Mouse (Mus musculus) v-Abl transformed pro-B cells (cell line): Measurements from ENCODE around the gene Gm3854.
"Not testable (repeated sequence)": the region's sequence is repeated elsewhere in the genome, so short reads cannot be mapped to it uniquely, and the experiment has no call there.

ENCODE experiments used
- in situ Hi-C, 2 experiments: fragments of 400-800 bp; cut with MboI; formaldehyde crosslinking; loops; one replicate each; pipeline ENCODE4 v1.15.1; 2025; ENCODE audit not compliant: unreplicated experiment in 2 of 2

Gm3854 gene

DNA sequence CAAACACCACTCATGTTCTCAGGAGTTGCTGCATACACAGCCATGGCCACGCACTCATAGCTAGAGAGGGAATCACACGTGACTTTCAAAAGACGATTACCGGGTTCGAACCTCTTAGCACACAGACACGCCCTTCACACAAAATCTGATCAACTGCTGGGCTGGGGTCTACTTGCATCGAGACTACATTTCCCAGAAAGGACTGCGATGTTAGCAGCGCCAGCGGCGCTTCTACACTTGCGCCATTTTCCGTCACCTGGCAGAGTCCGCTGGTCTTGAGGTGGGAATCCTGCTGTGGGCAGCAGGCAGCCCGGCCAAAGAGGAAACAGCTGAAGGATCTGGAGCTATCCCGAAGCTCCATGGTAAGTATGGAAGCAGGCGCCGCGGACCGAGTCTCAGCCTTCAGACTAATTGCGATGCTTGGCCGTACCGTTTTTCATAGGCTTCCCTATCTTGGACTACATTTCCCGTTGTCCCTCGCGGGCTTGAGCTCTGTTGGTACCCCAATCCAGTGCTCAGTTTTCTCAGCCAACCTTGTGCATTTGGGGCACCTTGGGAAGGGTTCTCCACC, at the start of gene Gm3854:
Gm3854 (plus strand) TSS at position 259 of the 571 bp plus-strand sequence.
- in situ Hi-C loops = no loop called here

DNA sequence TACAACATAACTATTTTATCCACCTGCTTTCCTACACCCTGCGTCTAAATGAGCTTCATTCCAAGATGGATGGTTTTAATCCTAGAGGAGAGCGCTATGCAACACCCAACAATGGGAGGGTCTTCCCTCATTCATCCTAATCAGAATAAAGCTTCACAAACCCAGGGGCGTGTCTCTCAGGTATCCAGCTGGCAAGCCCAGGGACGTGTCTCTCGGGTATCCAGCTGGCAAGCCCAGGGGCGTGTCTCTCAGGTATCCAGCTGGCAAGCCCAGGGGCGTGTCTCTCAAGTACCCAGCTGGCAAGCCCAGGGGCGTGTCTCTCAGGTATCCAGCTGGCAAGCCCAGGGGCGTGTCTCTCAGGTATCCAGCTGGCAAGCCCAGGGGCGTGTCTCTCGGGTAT, 42.8 kb upstream of the Gm3854 start:
- in situ Hi-C loops = not testable (repeated sequence)

DNA sequence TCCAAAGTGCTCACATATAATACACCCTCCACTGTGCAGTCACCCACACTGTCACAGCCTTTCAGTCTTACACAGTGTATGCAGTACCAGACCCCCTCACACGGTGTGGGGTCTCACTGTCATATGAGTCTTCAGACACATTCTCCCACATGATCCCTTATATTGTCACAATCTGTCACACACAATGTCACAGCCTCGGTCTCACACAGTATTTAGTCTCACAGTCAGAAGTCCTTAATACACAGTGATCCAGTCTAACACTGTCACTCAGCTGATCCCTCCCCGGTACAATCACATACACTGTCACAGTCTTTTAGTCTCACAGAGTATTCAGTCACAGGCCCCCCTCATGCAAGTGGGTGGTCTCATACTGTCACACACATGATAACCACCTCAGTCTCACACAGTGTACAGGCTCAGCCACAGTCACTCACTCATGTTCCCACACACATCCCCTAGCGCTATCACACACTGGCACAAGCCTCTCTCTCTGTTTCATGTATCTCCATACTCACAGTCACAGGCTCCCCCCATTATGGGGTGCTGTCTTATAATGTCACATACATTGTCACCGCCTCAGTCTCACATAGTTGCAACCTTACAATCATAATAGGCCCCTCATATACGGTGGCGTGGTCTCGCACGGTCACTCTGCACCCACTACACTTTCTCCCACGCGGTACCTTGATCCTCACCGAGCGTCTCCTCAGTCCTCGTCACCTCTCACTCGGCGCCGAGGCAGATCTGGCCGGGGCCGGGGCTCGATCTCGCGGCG, 12.9 kb upstream of the Gm3854 start:
- in situ Hi-C loops = no loop called here

DNA sequence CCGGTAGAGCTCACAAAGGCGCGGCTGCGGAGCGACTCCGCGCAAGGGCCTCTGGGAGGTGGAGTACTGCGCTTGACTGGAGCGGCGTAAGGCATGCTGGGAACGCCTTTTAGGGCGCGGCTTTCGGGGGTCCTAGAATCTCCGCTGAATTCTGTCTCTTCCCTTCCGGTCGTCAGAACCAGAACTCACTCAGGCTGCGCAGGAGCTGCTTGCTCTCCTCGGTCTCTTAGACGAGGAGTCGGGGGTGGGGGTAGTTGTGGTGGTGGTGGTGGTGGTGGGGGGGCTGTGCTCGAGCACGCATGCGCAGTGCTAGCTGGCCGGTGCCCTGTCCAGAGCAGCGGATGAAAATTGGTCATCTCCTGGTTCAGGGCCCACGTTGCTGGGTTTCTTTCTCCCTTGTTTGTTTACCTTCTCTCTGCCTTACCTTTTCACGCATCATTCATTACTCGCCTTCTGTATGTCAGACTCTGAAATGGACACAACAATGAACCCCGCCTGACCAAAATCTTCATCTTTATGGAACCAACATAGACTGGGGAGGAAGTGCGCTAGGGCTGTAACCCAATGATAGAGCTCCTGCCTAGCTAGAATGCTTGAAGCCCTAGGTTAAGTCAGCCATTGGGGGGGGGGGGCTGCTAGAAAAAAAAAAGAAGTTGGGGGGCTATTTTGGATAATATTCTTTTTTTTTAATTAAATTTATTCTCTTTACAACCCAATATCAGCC, 12.2 kb upstream of the Gm3854 start, which contains the start of gene Zfp583:
Zfp583 (minus strand) TSS at position 53 of the 724 bp plus-strand sequence.
- in situ Hi-C loops = no loop called here

DNA sequence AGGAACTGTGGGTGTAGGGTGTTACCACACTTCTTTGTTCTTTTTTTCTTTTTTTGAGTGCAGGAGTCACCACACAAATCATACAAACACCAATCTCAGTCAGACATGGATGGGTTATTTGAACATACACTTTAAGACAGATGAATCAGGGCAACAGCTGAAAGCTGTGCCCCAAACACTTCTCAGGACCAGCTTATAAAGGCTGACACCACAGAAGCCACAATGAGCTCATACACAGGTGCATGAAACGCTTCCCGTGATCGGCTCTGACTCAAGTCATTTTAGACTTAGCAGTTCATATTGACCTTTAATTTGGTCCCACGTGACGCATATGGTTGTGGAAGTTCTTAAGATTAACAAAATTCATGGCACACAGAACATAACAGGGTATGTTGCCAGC, 3.7 kb upstream of the Gm3854 start:
- in situ Hi-C loops = no loop called here

DNA sequence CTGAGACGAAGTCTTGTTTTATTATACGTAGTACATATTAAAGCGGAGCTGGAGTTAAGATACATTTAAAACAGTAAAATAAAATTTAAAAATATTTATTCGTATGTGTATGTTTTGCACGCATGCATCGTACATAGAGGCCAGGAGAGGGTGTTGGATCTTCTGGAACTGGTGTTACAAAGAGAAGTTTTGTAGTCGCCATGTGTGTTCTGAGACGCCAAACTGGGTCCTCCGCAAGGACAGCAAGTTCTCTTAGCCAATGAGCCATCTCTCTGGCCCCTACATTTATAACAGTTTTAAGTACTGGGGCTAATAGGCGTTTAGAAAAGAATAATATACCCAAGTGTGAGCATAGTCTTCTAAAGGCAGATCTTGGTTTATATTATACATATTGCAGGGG, 565 bp downstream of the Gm3854 start:
- in situ Hi-C loops = no loop called here

DNA sequence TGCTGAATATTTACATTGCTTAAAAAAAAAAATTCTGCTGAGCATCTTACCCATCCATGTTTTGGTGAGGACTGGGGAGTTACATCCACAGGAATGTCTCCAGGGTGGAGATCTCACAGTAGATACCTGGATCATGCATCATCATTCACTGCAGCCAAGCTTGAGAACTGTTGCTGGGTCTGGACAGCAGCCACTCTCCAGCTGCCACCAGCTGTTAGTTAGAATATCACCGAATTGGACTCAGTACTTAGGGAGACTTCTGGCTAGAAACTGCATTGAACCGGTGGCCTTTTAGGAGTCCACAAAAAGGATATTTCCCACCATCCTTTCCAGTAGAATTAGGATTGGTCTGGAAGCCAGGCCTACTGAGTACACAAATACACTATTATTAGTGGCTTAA, 14.6 kb downstream of the Gm3854 start:
- in situ Hi-C loops = loop anchor here (5.0 to 25.0 kb wide), 6 partner anchors 66 to 939 kb away; partner anchors contain the start of gene Zfp954 (in 1 of the 2)

DNA sequence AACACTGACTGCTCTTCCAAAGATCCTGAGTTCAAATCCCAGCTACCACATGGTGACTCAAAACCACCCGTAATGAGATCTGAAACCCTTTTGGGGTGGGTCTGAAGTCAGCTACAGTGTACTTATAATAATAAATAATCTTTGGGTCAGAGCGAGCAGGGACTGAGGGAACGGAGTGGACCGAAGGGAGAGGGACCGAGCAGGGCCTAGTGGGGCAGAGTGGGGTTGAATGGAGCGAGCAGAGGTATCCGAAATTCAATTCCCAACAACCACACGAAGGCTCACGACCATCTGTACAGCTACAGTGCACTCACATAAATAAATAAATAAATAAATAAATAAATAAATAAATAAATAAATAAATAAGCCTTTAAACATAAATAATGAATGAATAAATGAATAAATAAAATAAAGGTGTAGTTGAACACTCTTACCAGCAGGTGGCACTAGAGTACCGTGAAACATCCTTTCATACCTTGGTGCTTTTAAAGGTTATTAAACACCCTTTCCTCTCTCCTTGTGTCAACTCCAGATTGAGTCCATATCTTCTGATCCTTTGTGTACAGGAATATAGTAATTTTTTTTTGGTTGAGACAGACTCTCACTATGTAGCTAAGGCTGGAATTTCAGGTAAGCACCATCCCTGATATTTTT, 15.5 kb downstream of the Gm3854 start:
- in situ Hi-C loops = loop anchor here (5.0 to 25.0 kb wide), 6 partner anchors 67 to 938 kb away; partner anchors contain the start of gene Zfp954 (in 1 of the 2)

DNA sequence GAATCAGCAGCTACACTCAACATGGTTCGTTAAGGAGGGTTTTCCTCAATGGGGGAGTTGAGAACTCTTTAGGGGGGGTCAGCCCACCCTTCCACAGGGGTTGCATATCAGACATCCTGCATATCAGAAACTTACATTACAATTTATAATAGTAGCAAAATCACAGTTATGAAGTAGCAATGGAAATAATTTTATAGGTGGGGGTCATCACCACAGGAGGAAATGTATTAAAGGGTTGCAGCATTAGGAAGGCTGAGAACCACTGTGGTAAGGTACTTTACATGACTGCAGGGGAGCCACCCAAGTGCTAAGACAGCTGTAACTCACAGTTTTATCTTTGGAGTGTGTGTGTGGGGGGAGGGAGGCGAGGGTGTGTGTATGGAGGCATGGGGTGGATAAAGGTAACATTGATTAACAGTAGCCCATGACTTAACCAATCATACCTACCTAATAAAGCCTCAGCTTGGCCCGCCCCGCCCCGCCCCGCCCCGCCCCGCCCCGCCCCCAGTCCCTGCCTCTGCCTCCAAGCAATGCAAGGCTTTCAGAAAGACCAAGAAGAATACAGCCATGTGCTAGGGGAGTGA, 17.0 kb downstream of the Gm3854 start:
- in situ Hi-C loops = loop anchor here in 1 of 2 experiments (25.0 kb wide), 1 partner anchor 752 kb away; the partner anchor contains the start of gene Zfp954

DNA sequence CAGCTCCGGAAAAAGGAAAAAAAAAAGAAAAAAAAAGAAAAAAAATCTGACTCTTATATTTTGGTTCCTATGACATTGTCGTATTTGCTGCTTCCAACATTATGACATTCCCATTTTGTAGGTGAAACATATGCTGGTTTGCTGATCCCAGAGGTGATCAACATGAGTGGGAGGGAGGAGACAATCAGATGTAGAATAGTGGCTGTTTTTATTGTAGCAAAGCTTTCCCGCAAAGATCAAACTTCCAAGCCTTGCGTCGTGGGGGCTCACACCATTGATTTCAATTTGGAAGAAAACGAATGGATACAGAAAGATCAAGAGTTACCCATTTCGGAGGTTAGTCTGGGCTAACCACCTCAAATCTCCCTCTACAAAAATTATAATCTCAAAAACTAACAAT, 18.2 kb downstream of the Gm3854 start:
- in situ Hi-C loops = loop anchor here in 1 of 2 experiments (25.0 kb wide), 1 partner anchor 751 kb away; the partner anchor contains the start of gene Zfp954

DNA sequence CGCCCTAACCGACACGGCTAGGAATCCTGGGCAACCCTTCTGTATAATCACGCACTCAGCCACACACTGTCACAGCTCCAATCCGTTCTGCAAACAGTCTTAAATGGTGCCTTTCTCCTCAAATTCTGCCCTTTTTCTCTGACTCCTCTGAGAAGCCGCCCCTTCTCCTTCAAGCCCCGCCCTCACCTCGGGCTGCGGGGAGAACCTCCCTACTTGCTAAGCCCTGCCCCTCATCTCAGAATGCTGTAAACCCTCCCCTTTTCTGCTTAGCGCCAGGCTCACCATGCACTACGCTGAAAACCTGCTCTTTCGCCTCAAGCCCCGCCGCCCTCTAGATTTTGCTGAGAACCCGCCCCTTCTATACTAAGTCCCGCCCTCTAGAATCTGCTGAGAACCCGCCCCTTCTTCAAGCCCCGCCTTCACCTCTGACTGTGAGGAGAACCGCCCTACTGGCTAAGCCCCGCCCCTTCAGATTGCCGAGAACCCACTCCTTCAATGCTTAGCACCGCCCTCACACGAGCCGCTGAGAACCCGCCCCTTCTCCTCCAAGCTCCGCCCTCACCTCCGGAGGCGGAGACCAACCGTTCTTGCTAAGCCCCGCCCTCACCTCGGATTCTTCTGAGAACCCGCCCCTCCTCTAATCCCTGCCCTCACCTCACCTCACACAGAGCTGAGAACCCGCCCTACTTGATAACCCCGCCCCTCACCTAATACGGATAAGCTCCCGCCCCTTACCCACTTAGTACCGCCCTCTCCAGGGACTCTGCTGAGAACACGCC, 18.9 kb downstream of the Gm3854 start:
- in situ Hi-C loops = loop anchor here in 1 of 2 experiments (25.0 kb wide), 1 partner anchor 750 kb away; the partner anchor contains the start of gene Zfp954

DNA sequence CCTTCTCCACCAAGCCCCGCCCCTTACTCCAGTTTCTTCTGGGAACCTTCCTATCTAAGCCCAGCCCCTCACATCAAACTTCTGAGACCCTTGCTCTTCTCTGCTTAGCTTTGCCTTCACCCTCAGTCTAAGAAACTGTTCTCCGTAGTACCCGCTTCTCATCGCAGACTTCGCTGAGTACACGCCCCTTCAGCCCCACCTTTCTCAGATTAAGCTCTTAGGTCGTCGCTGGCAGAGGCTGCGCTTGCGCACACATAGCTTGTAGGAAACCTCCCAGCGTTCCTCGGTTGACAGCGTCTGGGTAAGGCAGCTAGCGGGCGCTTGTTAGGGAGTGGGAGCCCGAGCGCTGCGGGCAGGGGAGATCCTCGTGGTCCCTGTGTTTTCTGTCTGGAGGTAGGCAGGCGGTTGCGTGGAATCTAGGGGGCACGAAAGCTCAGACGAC, 19.5 kb downstream of the Gm3854 start, which contains the start of gene Zfp78:
Zfp78 (plus strand) TSS at position 234 of the 442 bp plus-strand sequence.
- in situ Hi-C loops = loop anchor here in 1 of 2 experiments (25.0 kb wide), 1 partner anchor 749 kb away; the partner anchor contains the start of gene Zfp954

DNA sequence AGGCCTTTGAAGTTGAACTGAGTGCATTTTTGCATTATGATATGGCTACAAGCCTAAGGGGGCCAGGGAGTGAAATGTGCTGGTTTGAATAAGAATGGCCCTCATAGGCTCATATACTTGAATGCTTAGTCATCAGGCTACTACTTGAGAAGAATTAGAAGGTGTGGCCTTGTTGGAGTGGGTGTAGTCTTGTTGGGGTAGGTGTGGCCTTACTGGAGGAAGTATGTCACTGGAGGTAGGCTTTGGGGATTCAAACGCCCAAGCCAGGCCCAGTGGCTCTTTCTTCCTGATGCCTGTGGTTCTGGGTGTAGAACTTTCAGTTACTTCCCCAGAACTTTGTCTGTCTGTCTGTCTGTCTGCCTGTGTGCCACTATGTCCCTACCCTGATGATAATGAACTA, 21.2 kb downstream of the Gm3854 start:
- in situ Hi-C loops = loop anchor here in 1 of 2 experiments (25.0 kb wide), 1 partner anchor 748 kb away; the partner anchor contains the start of gene Zfp954

DNA sequence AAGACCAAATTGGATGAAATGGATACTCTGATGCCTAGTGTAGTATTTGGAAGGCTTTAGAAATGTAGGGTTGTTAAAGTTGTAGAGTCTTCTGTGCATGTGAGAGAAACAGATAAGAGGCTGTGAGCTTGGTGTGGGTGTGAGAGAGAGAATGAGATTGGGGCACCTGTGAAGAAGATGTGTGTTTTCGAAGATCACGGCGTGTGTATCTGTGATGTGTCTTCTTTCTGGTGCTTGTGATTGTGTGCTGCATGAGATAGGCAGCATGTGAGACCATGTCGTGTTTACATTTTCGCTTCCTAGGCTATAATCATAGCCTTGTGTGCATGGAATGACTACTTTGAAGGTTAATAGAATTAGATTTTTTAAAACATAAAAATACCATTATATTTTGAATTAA, 23.6 kb downstream of the Gm3854 start:
- in situ Hi-C loops = loop anchor here in 1 of 2 experiments (25.0 kb wide), 1 partner anchor 745 kb away; the partner anchor contains the start of gene Zfp954

DNA sequence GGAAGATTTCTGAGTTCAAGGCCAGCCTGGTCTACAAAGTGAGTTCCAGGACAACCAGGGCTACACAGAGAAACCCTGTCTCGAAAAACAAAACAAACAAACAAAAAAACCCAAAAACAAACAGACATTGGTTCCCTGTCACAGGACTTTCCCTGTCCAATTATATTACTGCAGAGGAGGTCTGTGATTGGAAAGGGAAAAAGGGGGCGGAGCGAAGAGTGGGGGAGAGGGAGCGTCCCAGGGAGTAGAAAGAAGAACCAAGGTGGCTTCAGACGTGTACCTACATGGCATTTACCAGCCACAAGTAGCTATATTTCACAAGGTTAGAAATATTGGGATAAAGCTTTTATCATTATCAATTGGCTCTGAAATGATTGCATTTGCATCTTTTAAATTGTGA, 24.6 kb downstream of the Gm3854 start:
- in situ Hi-C loops = loop anchor here in 1 of 2 experiments (25.0 kb wide), 1 partner anchor 744 kb away; the partner anchor contains the start of gene Zfp954

DNA sequence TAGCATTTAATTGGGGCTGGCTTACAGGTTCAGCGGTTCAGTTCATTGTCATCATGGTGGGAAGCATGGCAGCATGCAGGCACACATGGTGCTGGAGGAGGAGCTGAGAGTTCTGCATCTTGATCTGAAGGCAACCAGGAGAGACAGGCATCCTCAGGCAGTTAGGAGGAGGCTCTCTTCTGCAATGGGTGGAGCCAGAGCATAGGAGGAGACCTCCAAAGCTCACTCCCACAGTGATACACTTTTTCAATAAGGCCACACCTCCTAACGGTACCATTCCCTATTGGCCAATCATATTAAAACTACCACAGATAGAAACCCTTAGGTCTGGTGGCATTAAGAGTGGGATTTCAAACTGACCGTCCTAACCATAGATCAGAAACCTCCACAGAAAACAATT, 25.9 kb downstream of the Gm3854 start:
- in situ Hi-C loops = loop anchor here in 1 of 2 experiments (25.0 kb wide), 1 partner anchor 743 kb away; the partner anchor contains the start of gene Zfp954

DNA sequence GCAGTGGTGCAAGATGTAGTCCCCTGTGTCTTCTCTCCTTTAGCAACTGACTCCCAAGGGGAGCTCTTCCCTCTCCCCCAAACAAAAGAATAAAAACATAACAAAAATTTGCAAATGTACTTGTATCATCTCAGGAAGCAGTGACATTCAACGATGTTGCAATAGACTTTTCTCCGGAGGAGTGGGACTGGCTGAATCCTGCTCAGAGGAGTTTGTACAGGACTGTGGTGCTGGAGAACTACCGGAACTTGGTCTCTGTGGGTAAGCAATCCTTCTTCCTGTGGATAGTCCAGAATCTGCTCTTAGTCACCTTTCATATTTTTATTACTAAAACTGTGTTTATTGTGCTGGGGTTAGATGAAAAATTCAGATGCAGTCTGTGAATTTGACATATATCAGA, 29.4 kb downstream of the Gm3854 start:
- in situ Hi-C loops = loop anchor here in 1 of 2 experiments (10.0 to 25.0 kb wide), 2 partner anchors 88 to 739 kb away; partner anchors contain the start of genes Zfp667 and Zfp954

DNA sequence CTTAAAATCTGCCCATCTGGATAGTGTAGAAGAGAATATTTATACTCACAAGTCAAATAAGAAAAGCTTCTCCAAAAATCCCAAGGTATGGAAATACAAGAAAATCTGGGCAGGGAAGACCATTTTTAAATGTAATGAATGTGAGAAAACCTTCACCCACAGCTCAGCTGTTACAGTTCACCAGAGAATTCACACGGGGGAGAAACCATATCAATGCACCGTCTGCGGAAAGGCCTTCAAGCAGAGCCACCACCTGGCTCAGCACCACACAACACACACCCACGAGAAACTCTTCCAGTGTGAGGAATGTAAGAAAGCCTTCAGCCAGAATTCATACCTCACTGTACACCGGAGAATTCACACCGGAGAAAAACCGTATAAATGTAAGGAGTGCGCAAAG, 34.9 kb downstream of the Gm3854 start:
- in situ Hi-C loops = loop anchor here in 1 of 2 experiments (10.0 kb wide), 1 partner anchor 94 kb away; the partner anchor contains the start of gene Zfp667
